Mouse (Mus musculus): ENCODE measurements at regions not wholly inside any gene's neighbourhood (a gene's known extent, or its start where the extent isn't known, plus 50 kb on each side); places are given as distances from the start of the nearest gene placed in this dataset.

DNA sequence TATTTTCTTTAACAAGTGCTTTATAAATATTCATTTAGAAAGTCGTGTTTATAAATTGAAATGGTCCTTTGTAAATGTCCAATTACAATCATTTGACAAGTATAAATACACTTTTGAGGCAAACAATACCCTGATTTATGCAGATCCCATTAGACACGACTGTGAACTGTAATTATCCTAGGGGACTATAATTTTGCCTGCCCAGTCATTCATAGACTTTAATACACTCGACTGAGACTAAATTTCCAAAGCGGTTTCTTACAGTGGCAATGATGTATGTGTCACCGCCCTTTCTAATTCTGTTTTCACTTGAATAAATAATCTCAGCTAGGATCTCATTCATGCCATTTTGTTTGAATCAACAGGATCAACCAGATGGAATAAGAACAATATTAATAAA, 952.7 kb downstream of the Pcdh18 start:
- TF ChIP-seq CTCF (IDR thresholded peaks at IDR 0.05 in 2 of 3, conservative IDR thresholded peaks at IDR 0.05 in 1 of 3; ENCODE audit: control insufficient read depth in 1 of 3, insufficient read depth in 1 of 3, low read depth in 2 of 3, low read length in 3 of 3, poor library complexity in 1 of 3, severe bottlenecking in 1 of 3) = no peak
- TF ChIP-seq HCFC1 (IDR thresholded peaks at IDR 0.05; ENCODE audit: low read depth, low read length) = no peak
- TF ChIP-seq GATA1 (IDR thresholded peaks at IDR 0.05; ENCODE audit: low read depth, low read length) = no peak
- TF ChIP-seq ZMIZ1 (IDR thresholded peaks at IDR 0.05; ENCODE audit: low read depth, low read length) = no peak
- no peak for TF ChIP-seq POLR2AphosphoS2 (IDR thresholded peaks at IDR 0.05; ENCODE audit: low read length)
- no peak for TF ChIP-seq EP300 (IDR thresholded peaks at IDR 0.05; ENCODE audit: low read depth in 1 of 2, low read length in 2 of 2)
- TF ChIP-seq POLR2A (IDR thresholded peaks at IDR 0.05; ENCODE audit: control insufficient read depth in 1 of 2, insufficient read depth in 1 of 2, low read depth in 1 of 2, low read length in 2 of 2, poor library complexity in 1 of 2) = no peak
- TF ChIP-seq ZC3H11A (IDR thresholded peaks at IDR 0.05; ENCODE audit: low read depth, low read length) = no peak
- TF ChIP-seq SIN3A (IDR thresholded peaks at IDR 0.05; ENCODE audit: low read length) = no peak
